Mouse (Mus musculus) thymus, adult 2 months (tissue): Measurements from ENCODE around the gene Dnmt3a.

ENCODE experiments used
- CTCF ChIP-seq: fragments of 200-500 bp; IDR thresholded peaks from 2 replicates; pipeline ENCODE4 v1.5.1; 2012; ENCODE audit warnings: mild to moderate bottlenecking, control low read depth, low read length, moderate library complexity, borderline replicate concordance; ENCODE audit not compliant: control insufficient read depth, poor library complexity, insufficient read depth; ENCODE audit errors: extremely low read depth
- POLR2A ChIP-seq: fragments of 200-500 bp; IDR thresholded peaks from 2 replicates; pipeline ENCODE4 v1.6.1; 2012; ENCODE audit warnings: mild to moderate bottlenecking, low read length, control low read depth, moderate library complexity; ENCODE audit not compliant: control insufficient read depth, poor library complexity, insufficient read depth; ENCODE audit errors: extremely low read depth

DNA sequence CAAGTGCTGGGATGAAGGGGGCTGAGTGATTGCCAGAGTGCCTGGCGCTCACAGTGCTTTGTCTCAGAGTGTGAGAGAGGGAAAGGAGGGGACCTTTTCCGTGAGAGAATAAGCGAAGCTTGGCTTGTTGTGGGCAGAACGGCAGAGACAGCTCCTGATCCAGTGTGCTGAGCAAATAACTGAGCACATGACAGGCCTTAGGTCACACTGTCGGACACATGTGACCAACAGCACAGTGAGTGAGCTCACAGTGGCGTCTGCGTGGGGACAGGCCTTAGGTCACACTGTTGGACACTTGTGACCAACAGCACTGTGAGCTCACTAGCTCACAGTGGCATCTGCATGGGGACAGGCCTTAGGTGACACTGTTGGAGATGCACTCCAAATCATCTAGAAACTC lies 88.7 kb downstream of the Dnmt3a start:
- no peak for TF ChIP-seq CTCF
- no peak for TF ChIP-seq POLR2A
